Mouse (Mus musculus): ENCODE results near the gene Rnf224. TPM values are rescaled to one million over a fixed set of nuclear protein-coding genes. Genes with fewer than 3 reads are reported as not detected.
"Not testable (repeated sequence)": the region's sequence is repeated elsewhere in the genome, so short reads cannot be mapped to it uniquely, and the experiment has no call there.

The Rnf224 gene
- polyA plus RNA-seq, 1 experiment from 2014 or later: not detected

DNA sequence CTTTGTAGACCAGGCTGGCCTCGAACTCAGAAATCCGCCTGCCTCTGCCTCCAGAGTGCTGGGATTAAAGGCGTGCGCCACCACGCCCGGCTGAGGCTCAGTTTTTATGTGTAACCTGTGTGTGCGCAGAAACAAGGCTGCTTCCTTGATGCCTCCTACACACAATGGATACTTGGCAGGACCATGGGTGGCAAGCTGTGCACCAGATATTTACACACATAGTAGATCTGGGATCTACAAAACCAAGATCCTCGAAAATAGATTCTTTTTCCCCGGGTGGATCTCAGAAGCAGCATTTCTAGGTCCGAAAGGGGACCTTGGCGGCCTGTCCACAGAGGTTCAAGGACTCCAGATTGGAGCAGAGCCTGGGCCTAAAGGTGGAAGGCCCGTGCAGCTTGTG is 25.3 kb upstream of the Rnf224 start:
- H3K4me3 ChIP-seq (ENCODE audit: low read depth, low read length): peak overlapping the region; percentile 83
- H3K4me1 ChIP-seq (ENCODE audit: control insufficient read depth, insufficient read depth, low read length): peaks cover 26% of the 10 kb centered on the region
- no peaks in the 10 kb centered on the region for H3K36me3 ChIP-seq (ENCODE audit: control insufficient read depth, insufficient read depth, low read length)
- peaks cover 16% of the 10 kb centered on the region for H3K27me3 ChIP-seq (ENCODE audit: control insufficient read depth, insufficient read depth, low read length)
- no peak overlapping the region for H3K27ac ChIP-seq (ENCODE audit: low read depth, low read length)
- peak overlapping the region; percentile 100 for H3K4me2 ChIP-seq
- 38% methylated on average over 12 of the region's 12 CpGs for WGBS (ENCODE audit: insufficient replicate concordance)
- peak overlapping the region; percentile 72 for H3K9ac ChIP-seq (ENCODE audit: low read depth, low read length)
- no peak for ATAC-seq (replicated peaks; ENCODE audit: insufficient number of reproducible peaks, low FRiP score, low TSS enrichment)
- no peaks in the 10 kb centered on the region for H3K9me3 ChIP-seq (replicated peaks; ENCODE audit: control insufficient read depth, low read length)

DNA sequence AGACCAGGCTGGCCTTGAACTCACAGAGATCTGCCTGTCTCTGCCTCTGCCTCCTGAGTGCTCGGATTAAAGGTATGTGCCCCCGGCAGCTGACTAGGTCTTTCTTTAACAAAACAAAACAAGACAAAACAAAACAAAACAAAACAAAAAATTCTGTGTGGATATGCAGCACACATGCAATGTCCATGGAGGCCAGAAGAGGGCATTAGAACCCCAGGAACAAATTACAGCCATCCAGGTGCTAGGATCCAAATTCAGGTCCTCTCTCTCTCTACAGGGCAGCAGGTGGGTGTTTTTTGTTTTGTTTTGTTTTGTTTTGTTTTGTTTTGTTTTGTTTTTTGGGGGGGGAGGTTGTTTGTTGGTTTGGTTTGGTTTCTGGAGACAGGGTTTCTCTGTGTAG is 22.3 kb upstream of the Rnf224 start:
- WGBS (ENCODE audit: insufficient replicate concordance): 49% methylated on average over 2 of the region's 2 CpGs
- no peak overlapping the region for H3K4me2 ChIP-seq
- no peaks in the 10 kb centered on the region for H3K36me3 ChIP-seq (ENCODE audit: control insufficient read depth, insufficient read depth, low read length)
- no peak overlapping the region for H3K9ac ChIP-seq (ENCODE audit: low read depth, low read length)
- H3K27ac ChIP-seq (ENCODE audit: low read depth, low read length): no peak overlapping the region
- H3K4me3 ChIP-seq (ENCODE audit: low read depth, low read length): no peak overlapping the region
- H3K4me1 ChIP-seq (ENCODE audit: control insufficient read depth, insufficient read depth, low read length): peaks cover 19% of the 10 kb centered on the region
- peaks cover 6% of the 10 kb centered on the region for H3K27me3 ChIP-seq (ENCODE audit: control insufficient read depth, insufficient read depth, low read length)
- H3K9me3 ChIP-seq (replicated peaks; ENCODE audit: control insufficient read depth, low read length): no peaks in the 10 kb centered on the region
- ATAC-seq (replicated peaks; ENCODE audit: insufficient number of reproducible peaks, low FRiP score, low TSS enrichment): no peak

DNA sequence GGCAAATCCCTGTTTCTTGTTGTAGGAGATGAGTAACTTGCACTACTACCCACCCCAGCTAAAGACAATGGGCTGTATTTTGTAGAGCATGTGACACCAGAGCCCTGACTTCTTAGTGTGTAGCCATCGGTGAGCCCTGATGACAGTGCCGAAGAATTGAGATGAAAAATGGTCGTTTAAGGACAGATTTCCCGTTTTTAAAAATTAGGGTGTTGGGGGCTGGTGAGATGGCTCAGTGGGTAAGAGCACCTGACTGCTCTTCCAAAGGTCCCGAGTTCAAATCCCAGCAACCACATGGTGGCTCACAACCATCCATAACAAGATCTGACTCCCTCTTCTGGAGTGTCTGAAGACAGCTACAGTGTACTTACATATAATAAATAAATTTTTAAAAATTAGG is 20.7 kb upstream of the Rnf224 start:
- H3K27me3 ChIP-seq (ENCODE audit: control insufficient read depth, insufficient read depth, low read length); H3K4me3 ChIP-seq (ENCODE audit: low read depth, low read length); H3K36me3 ChIP-seq (ENCODE audit: control insufficient read depth, insufficient read depth, low read length); H3K27ac ChIP-seq (ENCODE audit: low read depth, low read length); H3K9ac ChIP-seq (ENCODE audit: low read depth, low read length); H3K9me3 ChIP-seq (replicated peaks; ENCODE audit: control insufficient read depth, low read length); ATAC-seq (replicated peaks; ENCODE audit: insufficient number of reproducible peaks, low FRiP score, low TSS enrichment); H3K4me2 ChIP-seq: not testable (repeated sequence)
- H3K4me1 ChIP-seq (ENCODE audit: control insufficient read depth, insufficient read depth, low read length): peaks cover 10% of the 10 kb centered on the region
- WGBS (ENCODE audit: insufficient replicate concordance): 78% methylated on average over 5 of the region's 5 CpGs

DNA sequence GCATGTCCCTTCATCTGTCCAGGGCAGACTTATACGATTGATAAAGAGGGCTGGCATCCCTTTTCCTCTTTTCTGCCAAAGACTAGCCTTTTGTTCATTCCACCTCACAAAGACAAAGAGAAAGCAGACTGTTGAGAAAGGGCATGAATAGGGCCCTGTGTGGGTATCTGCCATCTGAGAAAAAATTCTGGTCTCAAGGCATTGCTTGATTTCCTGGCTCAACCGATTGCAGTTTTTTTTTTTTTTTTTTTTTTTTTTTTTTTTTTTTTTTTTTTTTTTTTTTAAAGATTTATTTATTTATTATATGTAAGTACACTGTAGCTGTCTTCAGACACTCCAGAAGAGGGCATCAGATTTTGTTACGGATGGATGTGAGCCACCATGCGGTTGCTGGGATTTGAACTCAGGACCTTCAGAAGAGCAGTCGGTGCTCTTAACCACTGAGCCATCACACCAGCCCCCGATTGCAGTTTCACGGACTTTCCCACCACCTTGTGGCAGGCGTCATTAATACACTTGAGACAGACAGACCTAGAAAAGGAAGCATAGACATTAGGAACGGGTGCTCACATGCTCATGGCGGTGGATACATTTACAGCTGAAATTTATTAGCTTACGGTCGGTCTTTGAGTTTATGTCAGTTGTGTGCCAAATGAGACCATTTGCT is 20.0 kb upstream of the Rnf224 start:
- 59% methylated on average over 11 of the region's 12 CpGs for WGBS (ENCODE audit: insufficient replicate concordance)
- H3K27ac ChIP-seq (ENCODE audit: low read depth, low read length); H3K9ac ChIP-seq (ENCODE audit: low read depth, low read length); ATAC-seq (replicated peaks; ENCODE audit: insufficient number of reproducible peaks, low FRiP score, low TSS enrichment); H3K36me3 ChIP-seq (ENCODE audit: control insufficient read depth, insufficient read depth, low read length); H3K27me3 ChIP-seq (ENCODE audit: control insufficient read depth, insufficient read depth, low read length); H3K9me3 ChIP-seq (replicated peaks; ENCODE audit: control insufficient read depth, low read length): not testable (repeated sequence)
- Histone ChIP-seq H3K4me1 (ENCODE audit: control insufficient read depth, insufficient read depth, low read length) (peaks cover 10% of the 10 kb centered on the region), H3K4me2 (peak overlapping the region; percentile 96), H3K4me3 (ENCODE audit: low read depth, low read length) (peak overlapping the region; percentile 100)

DNA sequence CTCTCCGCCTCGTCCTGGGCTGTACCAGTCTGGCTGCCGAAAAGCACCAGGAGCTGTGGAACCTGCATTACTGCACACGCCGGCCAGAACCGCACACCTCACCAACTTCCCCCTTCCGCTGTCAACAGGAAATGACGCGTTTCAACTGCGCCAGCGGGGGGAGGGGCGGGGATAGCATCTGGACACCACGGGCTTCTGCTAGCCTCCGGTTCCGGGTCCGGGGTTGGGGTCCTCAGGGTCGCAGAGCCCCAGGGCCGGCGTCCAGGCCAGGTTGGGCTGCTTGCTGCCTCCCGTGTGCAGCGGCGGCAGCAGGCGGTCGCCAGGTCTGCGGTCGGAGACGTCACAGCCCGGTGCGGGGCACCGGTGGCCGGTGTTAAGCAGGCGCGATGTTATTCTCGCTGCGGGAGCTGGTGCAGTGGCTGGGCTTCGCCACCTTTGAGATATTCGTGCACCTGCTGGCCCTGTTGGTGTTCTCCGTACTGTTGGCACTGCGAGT is 18.7 kb upstream of the Rnf224 start, which contains the start of gene Tmem203:
Gene Tmem203 (plus strand): TSS at position 156 of the 496 bp plus-strand sequence.
- H3K27ac ChIP-seq (ENCODE audit: low read depth, low read length): peak within 1 kb of the TSS; percentile 25
- peak within 1 kb of the TSS; percentile 96 for H3K4me2 ChIP-seq
- no peaks in the 10 kb centered on the region for H3K9me3 ChIP-seq (replicated peaks; ENCODE audit: control insufficient read depth, low read length)
- under 1% methylated on average over 39 of the region's 39 CpGs for WGBS (ENCODE audit: insufficient replicate concordance)
- peaks cover 5% of the 10 kb centered on the region; the same call in 1 of the 2 replicates for H3K36me3 ChIP-seq (ENCODE audit: control insufficient read depth, insufficient read depth, low read length)
- no peaks in the 10 kb centered on the region for H3K27me3 ChIP-seq (ENCODE audit: control insufficient read depth, insufficient read depth, low read length)
- ATAC-seq (replicated peaks; ENCODE audit: insufficient number of reproducible peaks, low FRiP score, low TSS enrichment): peak; percentile 79
- peak within 1 kb of the TSS; percentile 90 for H3K9ac ChIP-seq (ENCODE audit: low read depth, low read length)
- peaks cover 10% of the 10 kb centered on the region for H3K4me1 ChIP-seq (ENCODE audit: control insufficient read depth, insufficient read depth, low read length)
- H3K4me3 ChIP-seq (ENCODE audit: low read depth, low read length): peak within 1 kb of the TSS; percentile 100

DNA sequence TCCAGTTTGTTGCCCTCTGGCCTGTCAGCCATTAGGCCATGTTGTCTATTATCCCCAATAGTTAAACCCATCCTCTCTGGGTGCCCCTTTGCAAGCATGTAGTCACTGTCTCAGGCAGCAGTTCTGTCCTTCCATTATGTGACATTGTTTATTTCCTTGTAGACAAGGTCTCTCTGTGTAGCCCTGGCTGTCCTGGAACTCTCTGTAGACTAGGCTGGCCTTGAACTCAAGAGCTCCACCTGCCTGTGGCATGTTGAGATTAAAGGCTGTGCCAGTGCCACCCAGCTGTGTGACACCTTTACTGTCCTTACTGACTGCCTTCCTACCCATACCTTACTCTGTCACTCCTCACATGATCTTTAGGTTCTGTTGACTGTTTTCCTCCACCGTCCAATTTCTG is 15.7 kb upstream of the Rnf224 start:
- Histone ChIP-seq H3K27ac (ENCODE audit: low read depth, low read length) (no peak overlapping the region), H3K9me3 (replicated peaks; ENCODE audit: control insufficient read depth, low read length) (no peaks in the 10 kb centered on the region), H3K9ac (ENCODE audit: low read depth, low read length) (no peak overlapping the region), H3K4me1 (ENCODE audit: control insufficient read depth, insufficient read depth, low read length) (peaks cover 10% of the 10 kb centered on the region), H3K27me3 (ENCODE audit: control insufficient read depth, insufficient read depth, low read length) (no peaks in the 10 kb centered on the region), H3K36me3 (ENCODE audit: control insufficient read depth, insufficient read depth, low read length) (peaks cover 11% of the 10 kb centered on the region; the same call in 1 of the 2 replicates), H3K4me3 (ENCODE audit: low read depth, low read length) (no peak overlapping the region), H3K4me2 (no peak overlapping the region)
- WGBS (ENCODE audit: insufficient replicate concordance): 72% methylated on average over 1 of the region's 1 CpGs
- no peak for ATAC-seq (replicated peaks; ENCODE audit: insufficient number of reproducible peaks, low FRiP score, low TSS enrichment)

DNA sequence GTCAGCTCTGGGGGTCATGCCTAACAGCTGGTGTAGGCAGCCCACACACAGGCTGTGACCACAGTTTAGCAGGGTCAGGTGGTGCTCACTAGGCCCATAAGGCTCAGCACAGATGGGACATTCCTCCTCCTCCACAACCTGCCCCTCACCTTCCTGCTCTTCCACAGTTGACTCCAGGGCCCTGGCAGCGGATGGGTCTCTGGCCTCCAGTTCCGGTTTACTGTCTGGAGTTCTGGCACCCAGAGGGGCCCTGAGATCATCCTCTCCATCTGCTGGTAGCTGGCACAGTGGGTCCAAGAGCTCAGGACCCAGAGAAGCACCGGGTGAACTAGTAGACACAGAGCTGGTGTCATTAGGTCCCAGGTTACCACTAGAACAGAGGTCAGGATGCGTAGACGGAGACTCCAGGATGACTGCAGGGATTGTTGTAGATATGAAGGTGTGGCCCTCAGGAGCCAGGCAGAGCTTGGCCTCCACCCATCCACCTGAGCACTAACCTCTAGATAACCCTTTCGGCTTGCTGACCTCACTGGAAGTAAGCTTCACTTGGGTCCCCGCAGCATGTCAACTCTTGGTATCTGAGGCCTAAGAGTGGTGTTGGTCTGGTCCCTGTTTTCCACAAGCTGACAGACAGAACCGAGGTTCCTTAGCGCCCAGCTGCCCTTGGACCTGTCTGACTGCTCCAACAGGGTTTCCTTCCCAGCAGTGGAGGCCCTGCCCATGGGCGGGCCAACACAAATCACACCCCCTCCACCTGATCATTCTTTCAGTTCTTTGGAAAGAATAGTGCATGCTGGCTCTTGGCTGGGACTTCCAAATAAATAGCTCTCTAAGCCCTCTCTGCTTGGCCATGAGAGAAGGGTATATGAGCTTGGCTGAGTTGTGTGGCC is 9.8 kb upstream of the Rnf224 start, which contains the start of gene AL732309.1:
Gene AL732309.1 (minus strand): TSS at position 681 of the 890 bp plus-strand sequence.
- ATAC-seq (replicated peaks; ENCODE audit: insufficient number of reproducible peaks, low FRiP score, low TSS enrichment): no peak
- 86% methylated on average over 10 of the region's 10 CpGs for WGBS (ENCODE audit: insufficient replicate concordance)

DNA sequence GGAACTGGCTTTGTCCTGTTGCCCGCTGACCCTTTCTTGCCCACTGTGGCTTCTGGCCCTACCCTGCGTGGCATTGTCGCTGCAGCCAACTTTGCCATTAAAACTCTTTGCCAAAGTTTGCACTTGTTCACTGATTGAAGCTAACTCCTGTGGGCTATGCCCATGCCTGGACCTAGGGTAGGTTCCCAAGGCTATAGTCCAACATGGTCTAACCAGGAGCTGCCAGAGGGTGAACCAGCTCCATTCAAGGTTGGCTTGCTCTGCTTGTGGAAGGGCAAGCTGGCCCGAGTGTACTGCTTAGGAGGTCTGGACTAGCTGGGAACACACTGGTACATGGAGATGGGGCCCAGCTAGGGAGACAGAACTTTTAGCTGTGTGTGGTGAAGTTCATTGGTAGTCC is 7.6 kb upstream of the Rnf224 start:
- H3K4me2 ChIP-seq: no peak overlapping the region
- no peak overlapping the region for H3K4me3 ChIP-seq (ENCODE audit: low read depth, low read length)
- no peak overlapping the region for H3K27ac ChIP-seq (ENCODE audit: low read depth, low read length)
- H3K27me3 ChIP-seq (ENCODE audit: control insufficient read depth, insufficient read depth, low read length): peaks cover 31% of the 10 kb centered on the region
- WGBS (ENCODE audit: insufficient replicate concordance): 87% methylated on average over 4 of the region's 4 CpGs
- no peaks in the 10 kb centered on the region for H3K9me3 ChIP-seq (replicated peaks; ENCODE audit: control insufficient read depth, low read length)
- H3K9ac ChIP-seq (ENCODE audit: low read depth, low read length): no peak overlapping the region
- peaks cover 6% of the 10 kb centered on the region for H3K36me3 ChIP-seq (ENCODE audit: control insufficient read depth, insufficient read depth, low read length)
- peaks cover 20% of the 10 kb centered on the region for H3K4me1 ChIP-seq (ENCODE audit: control insufficient read depth, insufficient read depth, low read length)
- no peak for ATAC-seq (replicated peaks; ENCODE audit: insufficient number of reproducible peaks, low FRiP score, low TSS enrichment)

More for the DNA sequence above, 9.8 kb upstream of the Rnf224 start, which contains the start of gene AL732309.1:
- Histone ChIP-seq H3K36me3 (ENCODE audit: control insufficient read depth, insufficient read depth, low read length) (peaks cover 9% of the 10 kb centered on the region), H3K27me3 (ENCODE audit: control insufficient read depth, insufficient read depth, low read length) (peaks cover 26% of the 10 kb centered on the region), H3K9me3 (replicated peaks; ENCODE audit: control insufficient read depth, low read length) (no peaks in the 10 kb centered on the region), H3K4me2 (no peak within 1 kb of the TSS), H3K27ac (ENCODE audit: low read depth, low read length) (no peak within 1 kb of the TSS), H3K4me1 (ENCODE audit: control insufficient read depth, insufficient read depth, low read length) (peaks cover 9% of the 10 kb centered on the region), H3K9ac (ENCODE audit: low read depth, low read length) (no peak within 1 kb of the TSS), H3K4me3 (ENCODE audit: low read depth, low read length) (no peak within 1 kb of the TSS)
